Mouse (Mus musculus) embryonic fibroblast, embryonic 13.5 days (primary cell): ENCODE measurements around the gene Atp1b3. TPM values are rescaled to one million over a fixed set of nuclear protein-coding genes. Genes with fewer than 3 reads are reported as not detected.
"Not testable (repeated sequence)": the region's sequence is repeated elsewhere in the genome, so short reads cannot be mapped to it uniquely, and the experiment has no call there.

Source experiments
- H3K27ac ChIP-seq: 2 replicates; pipeline ENCODE4 v1.5.1; 2012; ENCODE audit warnings: low read length, control low read depth, inconsistent platforms; ENCODE audit not compliant: insufficient read depth
- H3K4me1 ChIP-seq: 2 replicates; pipeline ENCODE4 v1.6.1; 2011; ENCODE audit warnings: low read length; ENCODE audit not compliant: control insufficient read depth, insufficient read depth
- H3K4me3 ChIP-seq: 2 replicates; pipeline ENCODE4 v1.5.1; 2011; ENCODE audit warnings: mild to moderate bottlenecking, control low read depth, low read length; ENCODE audit not compliant: insufficient read depth
- CTCF ChIP-seq: IDR thresholded peaks from 2 replicates; pipeline ENCODE4 v1.5.1; 2011; ENCODE audit warnings: mild to moderate bottlenecking, control low read depth, low read length, moderate library complexity, borderline replicate concordance; ENCODE audit not compliant: insufficient read depth
- POLR2A ChIP-seq: IDR thresholded peaks from 2 replicates; pipeline ENCODE4 v1.6.1; 2011; ENCODE audit warnings: low read depth, mild to moderate bottlenecking, control low read depth, low read length, moderate library complexity
- polyA plus RNA-seq: library from polyadenylated mRNA; stranded (reverse); fragments of >200 nt; gene quantifications from 2 replicates; pipeline ENCODE4 v1.2.4, GENCODE M21; 2011; ENCODE audit warnings: low read depth; ENCODE audit not compliant: missing spikeins, insufficient read length

Atp1b3 gene
- polyA plus RNA-seq, result 102 and 128 TPM in 2 replicates

GRCm38 (mm10) chr9:96364141-96364838, at the start of gene Atp1b3:
Gene Atp1b3, minus strand, starts transcription at chr9:96364442.
- peak; percentile 86 for TF ChIP-seq POLR2A
- TF ChIP-seq CTCF, result no peak
- peaks cover 8% of the 10 kb centered on the region for H3K4me1 ChIP-seq
- H3K27ac ChIP-seq, result peak within 1 kb of the TSS; percentile 74
- H3K4me3 ChIP-seq, result peak within 1 kb of the TSS; percentile 87

- H3K4me1 ChIP-seq, result no peaks in the 10 kb centered on the region
- no peak for TF ChIP-seq CTCF
- TF ChIP-seq POLR2A, result no peak
- H3K27ac ChIP-seq, result no peak overlapping the region
- H3K4me3 ChIP-seq, result no peak overlapping the region
Observed at GRCm38 (mm10) chr9:96412821-96413405, 48.7 kb upstream of the Atp1b3 start.

- H3K27ac ChIP-seq, result no peak overlapping the region
- H3K4me1 ChIP-seq, result no peaks in the 10 kb centered on the region
- no peak overlapping the region for H3K4me3 ChIP-seq
- TF ChIP-seq POLR2A (no peak), CTCF (no peak)
Observed at GRCm38 (mm10) chr9:96404312-96404711, 40.1 kb upstream of the Atp1b3 start.

GRCm38 (mm10) chr9:96399916-96400315, 35.7 kb upstream of the Atp1b3 start:
- H3K27ac ChIP-seq, H3K4me3 ChIP-seq, H3K4me1 ChIP-seq: not testable (repeated sequence)

GRCm38 (mm10) chr9:96399425-96399878, 35.2 kb upstream of the Atp1b3 start:
- TF ChIP-seq CTCF, result no peak
- TF ChIP-seq POLR2A, result no peak
- Histone ChIP-seq H3K27ac (no peak overlapping the region), H3K4me3 (no peak overlapping the region), H3K4me1 (no peaks in the 10 kb centered on the region)

GRCm38 (mm10) chr9:96398614-96399013, 34.4 kb upstream of the Atp1b3 start:
- no peak overlapping the region for H3K4me3 ChIP-seq
- no peak overlapping the region for H3K27ac ChIP-seq
- TF ChIP-seq CTCF (no peak), POLR2A (no peak)
- H3K4me1 ChIP-seq, result no peaks in the 10 kb centered on the region

- Histone ChIP-seq H3K4me3 (no peak overlapping the region), H3K4me1 (no peaks in the 10 kb centered on the region), H3K27ac (no peak overlapping the region)
- TF ChIP-seq POLR2A, result no peak
- no peak for TF ChIP-seq CTCF
Observed at GRCm38 (mm10) chr9:96398165-96398564, 33.9 kb upstream of the Atp1b3 start.

- H3K4me1 ChIP-seq, result no peaks in the 10 kb centered on the region
- H3K4me3 ChIP-seq, result no peak overlapping the region
- TF ChIP-seq POLR2A, result no peak
- TF ChIP-seq CTCF, result no peak
- H3K27ac ChIP-seq, result no peak overlapping the region
Observed at GRCm38 (mm10) chr9:96394910-96395690, 30.9 kb upstream of the Atp1b3 start.

GRCm38 (mm10) chr9:96393731-96394235, 29.5 kb upstream of the Atp1b3 start:
- Histone ChIP-seq H3K4me3 (no peak overlapping the region), H3K4me1 (no peaks in the 10 kb centered on the region), H3K27ac (no peak overlapping the region)
- TF ChIP-seq CTCF, result no peak
- TF ChIP-seq POLR2A, result no peak

GRCm38 (mm10) chr9:96393112-96393511, 28.9 kb upstream of the Atp1b3 start:
- Histone ChIP-seq H3K4me1 (no peaks in the 10 kb centered on the region), H3K27ac (no peak overlapping the region), H3K4me3 (no peak overlapping the region)
- TF ChIP-seq POLR2A, result no peak
- no peak for TF ChIP-seq CTCF
